Mouse (Mus musculus) Muller cell, postnatal 12 days (primary cell): ENCODE measurements around the gene Vil1.

Experiments used
- DNase-seq: peaks from one replicate; pipeline ENCODE4 v3.0.0-alpha.2; 2015; ENCODE audit errors: inconsistent ontology term

The Vil1 gene

DNA sequence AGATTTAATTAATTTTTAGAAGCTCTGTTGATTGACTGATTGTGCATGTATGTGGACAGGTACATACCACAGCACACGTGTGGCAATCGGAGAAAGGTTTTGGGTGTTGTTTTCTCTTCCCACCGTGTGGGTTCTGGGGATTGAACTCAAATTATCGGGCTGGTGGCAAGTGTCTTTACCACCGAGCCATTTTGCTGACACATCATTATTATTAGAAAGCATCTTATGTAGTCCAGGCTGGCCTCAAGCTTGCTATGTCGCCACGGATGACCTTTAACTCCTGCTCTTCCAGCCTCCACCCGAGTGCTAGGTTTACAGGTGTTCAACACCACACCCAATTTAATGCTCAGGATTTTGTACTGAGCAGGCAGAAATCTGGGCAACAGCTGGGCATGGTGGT, 3.5 kb downstream of the Vil1 start:
- DNase-seq, result no peak

DNA sequence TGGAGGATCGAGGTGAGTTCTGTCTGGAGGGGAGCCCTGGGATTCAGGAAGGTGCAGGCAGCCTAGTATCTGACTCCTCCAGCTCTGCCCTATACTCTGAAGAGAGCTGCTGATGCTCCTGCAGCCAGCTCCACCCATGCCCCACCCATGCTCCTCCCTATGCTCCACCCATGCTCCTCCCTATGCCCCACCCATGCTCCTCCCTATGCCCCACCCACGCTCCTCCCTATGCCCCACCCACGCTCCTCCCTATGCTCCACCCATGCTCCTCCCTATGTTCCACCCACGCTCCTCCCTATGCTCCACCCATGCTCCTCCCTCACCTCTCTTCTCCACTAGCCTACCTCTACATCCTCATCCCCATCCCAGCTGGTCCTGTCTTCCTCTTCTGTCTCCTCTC, 6.0 kb downstream of the Vil1 start:
- DNase-seq, result peak; percentile 60

DNA sequence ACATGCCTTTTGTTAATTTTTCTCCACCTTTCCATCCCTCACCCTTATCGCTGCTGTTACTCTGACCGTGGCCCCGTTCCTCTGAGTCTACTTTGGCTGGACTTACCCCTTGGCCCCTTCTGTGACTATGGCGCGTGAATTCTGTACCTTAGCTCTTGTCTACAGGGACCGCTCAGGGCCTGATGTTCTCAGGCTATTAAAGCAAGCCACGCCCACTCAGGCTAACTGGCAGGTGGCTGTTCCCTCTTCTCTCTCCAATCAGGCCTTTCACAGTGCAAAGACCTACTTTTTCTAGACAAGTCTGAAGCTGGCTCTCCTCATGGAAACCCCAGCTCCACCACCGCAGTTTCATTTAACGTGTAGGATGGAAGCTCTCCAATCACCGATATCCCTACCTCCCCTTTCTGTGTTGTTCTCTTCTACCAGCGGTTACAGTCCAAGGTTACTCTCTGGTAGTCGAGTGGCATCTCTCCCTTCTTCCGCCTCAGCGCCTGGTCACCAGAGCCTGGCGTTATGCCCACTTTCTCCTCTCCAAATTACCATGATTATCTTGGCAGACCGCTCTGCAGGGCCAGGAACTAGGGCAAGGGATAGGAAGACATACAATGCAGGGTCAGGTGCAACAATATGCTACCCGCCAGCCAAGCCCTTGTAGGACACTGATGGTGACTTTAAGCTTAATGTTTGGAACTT, 9.7 kb downstream of the Vil1 start:
- peak; percentile 58 for DNase-seq

DNA sequence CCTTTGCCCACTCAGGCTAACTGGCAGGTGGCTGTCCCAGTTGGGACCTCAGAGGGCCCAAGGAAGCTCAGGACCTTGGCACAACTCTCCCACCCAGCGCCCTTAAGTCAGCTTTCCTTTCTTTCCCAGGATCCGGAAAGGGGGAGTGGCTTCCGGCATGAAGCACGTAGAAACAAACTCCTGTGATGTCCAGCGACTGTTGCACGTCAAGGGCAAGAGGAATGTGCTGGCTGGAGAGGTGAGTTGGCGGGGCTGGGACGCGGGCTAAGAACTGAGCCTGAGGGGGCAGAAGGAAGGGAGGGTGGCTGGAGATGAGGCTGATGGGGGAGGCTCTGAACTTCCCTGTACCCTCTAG, 10.2 kb downstream of the Vil1 start:
- DNase-seq, result peak; percentile 33

- no peak for DNase-seq
Observed at GRCm38 (mm10) chr1:74423147-74423546, 14.0 kb downstream of the Vil1 start.

GRCm38 (mm10) chr1:74425845-74426244, 16.7 kb downstream of the Vil1 start:
- no peak for DNase-seq

DNA sequence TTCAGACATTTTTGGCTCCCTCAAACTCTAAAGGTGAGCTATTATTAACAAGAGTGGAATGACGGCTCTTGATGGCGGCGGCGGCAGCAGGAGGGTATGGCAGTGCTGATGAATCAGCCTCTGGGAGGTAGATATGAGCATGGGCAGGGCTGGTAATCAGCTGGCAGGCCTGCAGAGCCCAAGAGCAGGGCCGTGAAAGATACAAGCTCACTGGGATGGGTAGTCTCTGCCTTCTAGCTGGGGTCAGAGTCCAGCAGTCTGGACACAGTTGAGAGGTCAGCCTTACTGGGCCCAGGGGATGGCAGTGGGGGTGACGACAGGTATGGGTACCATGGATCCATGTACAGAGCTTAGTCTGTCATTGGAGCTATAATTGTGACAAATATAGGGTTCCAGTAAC, 24.0 kb downstream of the Vil1 start:
- DNase-seq, result no peak

DNA sequence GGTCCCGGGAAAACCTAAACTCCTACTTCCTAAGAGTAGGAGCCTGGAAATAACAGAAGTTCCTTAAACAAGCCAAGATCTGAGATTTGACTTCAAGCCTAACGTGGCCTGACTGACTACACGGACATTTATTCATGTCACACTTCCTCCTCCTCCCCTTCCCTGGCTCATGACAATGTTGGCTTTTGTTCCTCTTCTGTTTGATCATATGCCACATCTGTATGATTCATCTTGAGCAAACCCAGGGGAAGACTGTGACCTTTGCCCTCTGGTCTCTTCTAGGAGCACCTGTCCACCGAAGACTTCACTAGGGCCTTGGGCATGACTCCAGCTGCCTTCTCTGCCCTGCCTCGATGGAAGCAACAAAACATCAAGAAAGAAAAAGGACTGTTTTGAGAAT, 25.4 kb downstream of the Vil1 start:
- DNase-seq, result no peak

GRCm38 (mm10) chr1:74435563-74435962, 26.4 kb downstream of the Vil1 start:
- DNase-seq, result no peak

DNA sequence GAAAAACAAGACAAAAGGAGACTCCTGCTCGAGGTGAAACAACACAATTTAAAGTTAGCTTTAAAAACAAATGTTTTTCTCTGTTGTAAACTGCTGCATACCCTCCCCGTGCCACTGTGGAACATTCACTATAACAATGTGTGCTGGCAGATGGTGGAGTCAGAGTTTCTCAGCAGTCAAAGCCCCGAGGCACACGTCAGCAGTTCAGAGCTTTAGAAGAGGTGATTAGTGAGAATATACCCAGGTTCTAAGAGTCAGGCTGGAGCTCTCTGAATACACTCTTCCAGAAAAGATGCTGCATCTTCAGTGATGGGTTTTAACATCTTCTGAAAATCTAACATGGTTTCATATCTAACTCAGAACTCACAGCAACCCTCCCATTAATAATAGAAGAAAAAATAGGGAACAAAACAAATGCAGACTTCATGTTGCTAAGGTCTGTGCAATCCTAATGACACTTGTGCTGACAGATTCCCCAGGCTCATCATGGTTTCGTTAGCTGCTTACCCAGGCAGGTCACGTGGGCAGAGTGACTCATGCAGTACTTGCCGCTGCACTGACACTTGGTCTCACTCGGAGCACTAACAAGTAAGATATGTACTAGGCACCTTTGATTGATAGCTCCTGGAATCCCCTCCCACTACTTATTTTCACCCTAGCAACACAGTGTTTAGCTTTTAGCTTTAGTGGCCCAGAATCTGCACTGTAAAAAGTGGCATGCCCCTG, 28.7 kb downstream of the Vil1 start:
- DNase-seq, result peak; percentile 55

GRCm38 (mm10) chr1:74439166-74439876, 30.1 kb downstream of the Vil1 start:
- no peak for DNase-seq

- no peak for DNase-seq
Observed at GRCm38 (mm10) chr1:74444538-74444937, 35.4 kb downstream of the Vil1 start.

DNA sequence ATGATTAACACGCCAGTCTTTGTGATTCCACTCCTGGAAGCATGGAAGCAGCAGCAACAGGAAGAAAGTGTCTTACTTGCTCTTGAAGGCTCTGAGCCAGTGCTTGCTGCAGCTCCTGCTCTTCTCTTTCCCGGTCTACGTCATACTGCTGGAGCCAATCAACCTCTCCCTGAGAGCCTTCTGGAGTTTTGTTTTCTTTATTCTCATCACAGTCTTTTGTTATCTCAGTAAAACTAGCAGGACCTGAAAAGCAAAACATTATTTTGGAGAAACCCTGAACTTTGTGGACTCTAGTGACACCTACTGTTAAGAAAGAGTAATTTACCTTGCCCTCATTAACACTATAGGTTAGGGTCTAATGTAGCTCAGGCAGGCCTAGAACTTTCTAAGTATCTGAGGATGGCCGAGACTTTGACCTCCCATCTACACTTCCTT, 43.5 kb downstream of the Vil1 start:
- peak; percentile 60 for DNase-seq

GRCm38 (mm10) chr1:74460273-74460672, 51.1 kb downstream of the Vil1 start:
- peak; percentile 16 for DNase-seq
